Mouse (Mus musculus): Measurements from ENCODE around the gene Selenbp1.
"Not testable (repeated sequence)": the region's sequence is repeated elsewhere in the genome, so short reads cannot be mapped to it uniquely, and the experiment has no call there.

Gene Selenbp1

GRCm38 (mm10) chr3:94932279-94932678 is 577 bp upstream of the Selenbp1 start:
- not testable (repeated sequence) for DNase-seq (ENCODE audit: low spot score in 2 of 2)

- DNase-seq (ENCODE audit: low spot score in 2 of 2) = not testable (repeated sequence)
Observed at GRCm38 (mm10) chr3:94933604-94934003, 748 bp downstream of the Selenbp1 start.

- not testable (repeated sequence) for DNase-seq (ENCODE audit: low spot score in 2 of 2)
Observed at GRCm38 (mm10) chr3:94934564-94934963, 1.7 kb downstream of the Selenbp1 start.

- not testable (repeated sequence) for DNase-seq (ENCODE audit: low spot score in 2 of 2)
Observed at GRCm38 (mm10) chr3:94935332-94935731, 2.5 kb downstream of the Selenbp1 start.

- DNase-seq (ENCODE audit: low spot score in 2 of 2) = not testable (repeated sequence)
Observed at GRCm38 (mm10) chr3:94936147-94936546, 3.3 kb downstream of the Selenbp1 start.

GRCm38 (mm10) chr3:94937194-94937593 is 4.3 kb downstream of the Selenbp1 start:
- DNase-seq (ENCODE audit: low spot score in 2 of 2) = not testable (repeated sequence)

- DNase-seq (ENCODE audit: low spot score in 2 of 2) = not testable (repeated sequence)
Observed at GRCm38 (mm10) chr3:94940033-94940432, 7.2 kb downstream of the Selenbp1 start.

GRCm38 (mm10) chr3:94942211-94942967 is 9.5 kb downstream of the Selenbp1 start:
- DNase-seq (ENCODE audit: low spot score in 2 of 2) = not testable (repeated sequence)

GRCm38 (mm10) chr3:94943706-94944105 is 10.8 kb downstream of the Selenbp1 start:
- not testable (repeated sequence) for DNase-seq (ENCODE audit: low spot score in 2 of 2)

- no peak for DNase-seq (ENCODE audit: low spot score in 2 of 2)
Observed at GRCm38 (mm10) chr3:94948066-94948614, 15.3 kb downstream of the Selenbp1 start.

- no peak for DNase-seq (ENCODE audit: low spot score in 2 of 2)
Observed at GRCm38 (mm10) chr3:94949645-94950044, 16.8 kb downstream of the Selenbp1 start.

- DNase-seq (ENCODE audit: low spot score in 2 of 2) = no peak
Observed at GRCm38 (mm10) chr3:94952806-94953205, 19.9 kb downstream of the Selenbp1 start.

- no peak for DNase-seq (ENCODE audit: low spot score in 2 of 2)
Observed at GRCm38 (mm10) chr3:94953384-94953763, 20.5 kb downstream of the Selenbp1 start.

- peak; percentile 87 to 90 for DNase-seq (ENCODE audit: low spot score in 2 of 2)
Observed at GRCm38 (mm10) chr3:94953764-94954616, 21.1 kb downstream of the Selenbp1 start, which contains the start of gene Rfx5. Rfx5 (plus strand) TSS chr3:94954075.

GRCm38 (mm10) chr3:94958295-94958694 is 25.4 kb downstream of the Selenbp1 start:
- no peak for DNase-seq (ENCODE audit: low spot score in 2 of 2)

GRCm38 (mm10) chr3:94959871-94960270 is 27.0 kb downstream of the Selenbp1 start:
- DNase-seq (ENCODE audit: low spot score in 2 of 2) = no peak

GRCm38 (mm10) chr3:94960322-94960721 is 27.5 kb downstream of the Selenbp1 start:
- no peak for DNase-seq (ENCODE audit: low spot score in 2 of 2)

GRCm38 (mm10) chr3:94964989-94965388 is 32.1 kb downstream of the Selenbp1 start:
- DNase-seq (ENCODE audit: low spot score in 2 of 2) = no peak

GRCm38 (mm10) chr3:94965878-94966277 is 33.0 kb downstream of the Selenbp1 start:
- DNase-seq (ENCODE audit: low spot score in 2 of 2) = no peak

- no peak for DNase-seq (ENCODE audit: low spot score in 2 of 2)
Observed at GRCm38 (mm10) chr3:94972552-94972951, 39.7 kb downstream of the Selenbp1 start.

GRCm38 (mm10) chr3:94973620-94974019 is 40.8 kb downstream of the Selenbp1 start:
- DNase-seq (ENCODE audit: low spot score in 2 of 2) = no peak

- DNase-seq (ENCODE audit: low spot score in 2 of 2) = no peak
Observed at GRCm38 (mm10) chr3:94974026-94974527, 41.2 kb downstream of the Selenbp1 start.

All from frontal cortex, postnatal 14 days (tissue).